In genomic region chr16:91292080-91292479, GRCm38 (mm10) we compare ENCODE assay signal across 26 mouse cellular contexts. TPM values are rescaled to one million over a fixed set of nuclear protein-coding genes. Genes with fewer than 3 reads are reported as not detected.
A peak's percentile ranks its signal among the peaks of the same experiment; 100 is the strongest.
DNase-seq lines count a peak whose midpoint lies in the region; ATAC-seq and TF ChIP-seq lines count a peak whose summit lies in the region.
"Had no signal": no experiment of that assay in that cellular context is flagged by ENCODE, and none has a peak within 500 bp of the region (broad histone marks: within the 10 kb centered on the region; RNA-seq: fewer than 3 reads in every experiment).

No protein-coding gene starts in this region.

- DNase-seq in forebrain, embryonic 11.5 days (ENCODE audit: low spot score): no peak
- DNase-seq in kidney, postnatal 25 days: no peak
- no peak for DNase-seq in liver, postnatal 0 days
- DNase-seq: adrenal gland, adult 8-10 months; adrenal gland, postnatal 25 days; cerebellum, adult 18-20 months; cerebellum, adult 9-10 months; cerebellum, postnatal 14 days; gastrocnemius, postnatal 10 days; gastrocnemius, postnatal 36 days; heart, adult 2 months; heart, postnatal 14 days; heart, postnatal 4 days; kidney, adult 18-20 months had no signal

- no peaks in the 10 kb centered on the region for H3K36me3 ChIP-seq in forebrain, embryonic 11.5 days (ENCODE audit: control insufficient read depth, insufficient read depth, low read length)
- no peaks in the 10 kb centered on the region for H3K36me3 ChIP-seq in forebrain, embryonic 15.5 days
- no peaks in the 10 kb centered on the region for H3K36me3 ChIP-seq in midbrain, embryonic 12.5 days
- no peaks in the 10 kb centered on the region for H3K36me3 ChIP-seq in midbrain, embryonic 16.5 days (ENCODE audit: control insufficient read depth, insufficient read depth, low read length)
- no peaks in the 10 kb centered on the region for H3K36me3 ChIP-seq in embryonic facial prominence, embryonic 15.5 days
- no peaks in the 10 kb centered on the region for H3K36me3 ChIP-seq in liver, postnatal 0 days (replicated peaks; ENCODE audit: insufficient read depth, low read length)
- H3K36me3 ChIP-seq: embryonic facial prominence, embryonic 12.5 days; heart, embryonic 10.5 days; heart, embryonic 13.5 days had no signal

- no peak for TF ChIP-seq CTCF in liver, postnatal 0 days (IDR thresholded peaks at IDR 0.05; ENCODE audit: low read depth)

- H3K4me1 ChIP-seq in forebrain, embryonic 11.5 days (replicated peaks; ENCODE audit: control insufficient read depth, insufficient read depth, low read length): peaks cover 4% of the 10 kb centered on the region; the same call in 1 of the 2 replicates
- H3K4me1 ChIP-seq in forebrain, embryonic 15.5 days: peaks cover 13% of the 10 kb centered on the region
- peaks cover 18% of the 10 kb centered on the region for H3K4me1 ChIP-seq in midbrain, embryonic 12.5 days
- no peaks in the 10 kb centered on the region for H3K4me1 ChIP-seq in midbrain, embryonic 16.5 days (ENCODE audit: control insufficient read depth, insufficient read depth, low read length)
- no peaks in the 10 kb centered on the region for H3K4me1 ChIP-seq in embryonic facial prominence, embryonic 15.5 days
- no peaks in the 10 kb centered on the region for H3K4me1 ChIP-seq in liver, postnatal 0 days (ENCODE audit: insufficient read depth)
- H3K4me1 ChIP-seq: embryonic facial prominence, embryonic 12.5 days; heart, embryonic 10.5 days; heart, embryonic 13.5 days had no signal

- H3K4me2 ChIP-seq in forebrain, embryonic 11.5 days (ENCODE audit: low read depth, low read length, severe bottlenecking): no peak overlapping the region
- H3K4me2 ChIP-seq in forebrain, embryonic 15.5 days (replicated peaks): no peak overlapping the region
- H3K4me2 ChIP-seq in midbrain, embryonic 12.5 days (replicated peaks): no peak overlapping the region
- no peak overlapping the region for H3K4me2 ChIP-seq in midbrain, embryonic 16.5 days (ENCODE audit: low read length)
- H3K4me2 ChIP-seq in embryonic facial prominence, embryonic 15.5 days (replicated peaks): no peak overlapping the region
- no peak overlapping the region for H3K4me2 ChIP-seq in liver, postnatal 0 days (ENCODE audit: low read depth, low read length)
- H3K4me2 ChIP-seq: embryonic facial prominence, embryonic 12.5 days; heart, embryonic 13.5 days; hindbrain, embryonic 14.5 days had no signal

- H3K27ac ChIP-seq in forebrain, embryonic 11.5 days (ENCODE audit: low read depth, low read length): 0 out of 2 replicates have a peak overlapping the region, but pooled peaks have one; percentile 7
- no peak overlapping the region for H3K27ac ChIP-seq in forebrain, embryonic 15.5 days (replicated peaks)
- H3K27ac ChIP-seq in midbrain, embryonic 12.5 days (replicated peaks): 0 out of 2 replicates have a peak overlapping the region, but pooled peaks have one; percentile 25
- H3K27ac ChIP-seq in midbrain, embryonic 16.5 days (ENCODE audit: low read length): no peak overlapping the region
- no peak overlapping the region for H3K27ac ChIP-seq in embryonic facial prominence, embryonic 15.5 days (replicated peaks)
- H3K27ac ChIP-seq in liver, postnatal 0 days (ENCODE audit: low read depth): no peak overlapping the region
- H3K27ac ChIP-seq: embryonic facial prominence, embryonic 12.5 days; heart, adult 2 months; heart, embryonic 10.5 days; heart, embryonic 13.5 days; hindbrain, embryonic 14.5 days; hindbrain, postnatal 0 days had no signal

- no peak overlapping the region for H3K9ac ChIP-seq in forebrain, embryonic 11.5 days (ENCODE audit: low read length)
- no peak overlapping the region for H3K9ac ChIP-seq in forebrain, embryonic 15.5 days (replicated peaks)
- H3K9ac ChIP-seq in midbrain, embryonic 12.5 days (replicated peaks): no peak overlapping the region
- H3K9ac ChIP-seq in midbrain, embryonic 16.5 days (ENCODE audit: low read depth, low read length): no peak overlapping the region
- no peak overlapping the region for H3K9ac ChIP-seq in embryonic facial prominence, embryonic 15.5 days
- no peak overlapping the region for H3K9ac ChIP-seq in liver, postnatal 0 days (replicated peaks)
- H3K9ac ChIP-seq: embryonic facial prominence, embryonic 12.5 days; heart, embryonic 13.5 days; hindbrain, embryonic 14.5 days had no signal

- H3K9me3 ChIP-seq in forebrain, embryonic 11.5 days (ENCODE audit: control insufficient read depth, low read length): no peaks in the 10 kb centered on the region
- no peaks in the 10 kb centered on the region for H3K9me3 ChIP-seq in forebrain, embryonic 15.5 days
- H3K9me3 ChIP-seq in midbrain, embryonic 12.5 days: no peaks in the 10 kb centered on the region
- no peaks in the 10 kb centered on the region for H3K9me3 ChIP-seq in midbrain, embryonic 16.5 days (replicated peaks; ENCODE audit: control insufficient read depth, low read length, poor library complexity, severe bottlenecking)
- no peaks in the 10 kb centered on the region for H3K9me3 ChIP-seq in embryonic facial prominence, embryonic 15.5 days (replicated peaks)
- no peaks in the 10 kb centered on the region for H3K9me3 ChIP-seq in liver, postnatal 0 days (ENCODE audit: low read length)
- H3K9me3 ChIP-seq: embryonic facial prominence, embryonic 12.5 days; heart, embryonic 10.5 days; heart, embryonic 13.5 days had no signal

- no peak overlapping the region for H3K4me3 ChIP-seq in forebrain, embryonic 11.5 days (ENCODE audit: low read depth, low read length)
- H3K4me3 ChIP-seq in forebrain, embryonic 15.5 days: no peak overlapping the region
- no peak overlapping the region for H3K4me3 ChIP-seq in midbrain, embryonic 12.5 days
- H3K4me3 ChIP-seq in midbrain, embryonic 16.5 days (ENCODE audit: low read depth, low read length): no peak overlapping the region
- H3K4me3 ChIP-seq in embryonic facial prominence, embryonic 15.5 days (replicated peaks): no peak overlapping the region
- no peak overlapping the region for H3K4me3 ChIP-seq in liver, postnatal 0 days (ENCODE audit: low read depth, low read length)
- H3K4me3 ChIP-seq: embryonic facial prominence, embryonic 12.5 days; heart, adult 2 months; heart, embryonic 10.5 days; heart, embryonic 13.5 days had no signal

- ATAC-seq in forebrain, embryonic 11.5 days (replicated peaks; ENCODE audit: low FRiP score): no peak
- ATAC-seq in forebrain, embryonic 15.5 days (replicated peaks): no peak
- no peak for ATAC-seq in midbrain, embryonic 12.5 days (ENCODE audit: low FRiP score, low read depth)
- no peak for ATAC-seq in midbrain, embryonic 16.5 days
- peak; percentile 60; the same call in 1 of the 2 replicates for ATAC-seq in embryonic facial prominence, embryonic 15.5 days (ENCODE audit: insufficient number of reproducible peaks, low FRiP score, low TSS enrichment, low read depth)
- ATAC-seq in liver, postnatal 0 days: no peak
- ATAC-seq: activated CD4-positive, CD25-positive, alpha-beta regulatory T cell, adult 4 months; hindbrain, postnatal 0 days; inflammation-experienced regulatory T-cells, adult 6 months; intestine, embryonic 16.5 days had no signal

- 61% methylated on average over 7 of the region's 7 CpGs for WGBS in forebrain, embryonic 11.5 days
- 47% methylated on average over 7 of the region's 7 CpGs for WGBS in forebrain, embryonic 15.5 days
- 60% methylated on average over 7 of the region's 7 CpGs for WGBS in midbrain, embryonic 12.5 days
- WGBS in midbrain, embryonic 16.5 days: 49% methylated on average over 7 of the region's 7 CpGs
- WGBS in embryonic facial prominence, embryonic 15.5 days: 59% methylated on average over 7 of the region's 7 CpGs
- 80% methylated on average over 7 of the region's 7 CpGs for WGBS in liver, postnatal 0 days (ENCODE audit: insufficient replicate concordance)

- TF ChIP-seq EP300 in liver, postnatal 0 days (IDR thresholded peaks at IDR 0.05; ENCODE audit: low read depth): no peak

- H3K27me3 ChIP-seq in forebrain, embryonic 11.5 days (ENCODE audit: control insufficient read depth, insufficient read depth, low read length): peaks cover 17% of the 10 kb centered on the region
- peaks cover 38% of the 10 kb centered on the region for H3K27me3 ChIP-seq in forebrain, embryonic 15.5 days
- peaks cover 63% of the 10 kb centered on the region for H3K27me3 ChIP-seq in midbrain, embryonic 12.5 days
- H3K27me3 ChIP-seq in midbrain, embryonic 16.5 days (ENCODE audit: control insufficient read depth, insufficient read depth, low read depth, low read length): peaks cover 5% of the 10 kb centered on the region; the same call in 1 of the 2 replicates
- H3K27me3 ChIP-seq in embryonic facial prominence, embryonic 15.5 days: peaks cover 10% of the 10 kb centered on the region
- H3K27me3 ChIP-seq in liver, postnatal 0 days (ENCODE audit: insufficient read depth, low read length): no peaks in the 10 kb centered on the region

RNA-seq across cellular contexts. Expression of gene Olig1, which starts 22.5 kb away (rescaled TPM):
- polyA plus RNA-seq in forebrain, embryonic 11.5 days (2014; fragmentation: Nextera tagmentation; extraction: Ambion mirVana): 9.0 and 12.3 TPM in 2 replicates
- polyA plus RNA-seq in forebrain, embryonic 15.5 days (2015; fragmentation: Nextera tagmentation; extraction: Ambion mirVana): 29.6 and 33.4 TPM in 2 replicates
- polyA plus RNA-seq in midbrain, embryonic 12.5 days (2016; fragmentation: Nextera tagmentation; extraction: Ambion mirVana): 2.4 and 5.1 TPM in 2 replicates
- 94.2 and 131 TPM in 2 replicates for polyA plus RNA-seq in midbrain, embryonic 16.5 days (2015; fragmentation: Nextera tagmentation; extraction: Ambion mirVana)
- 3.8 and 6.4 TPM in 2 replicates for polyA plus RNA-seq in embryonic facial prominence, embryonic 15.5 days (2015; fragmentation: Nextera tagmentation; extraction: Ambion mirVana)
- 0.28 and 0.33 TPM in 2 replicates for polyA plus RNA-seq in liver, postnatal 0 days (2015; fragmentation: Nextera tagmentation; extraction: Ambion mirVana)
- polyA plus RNA-seq: activated CD4-positive, CD25-positive, alpha-beta regulatory T cell, adult 4 months; heart, embryonic 13.5 days; inflammation-experienced regulatory T-cells, adult 6 months; intestine, embryonic 16.5 days had no signal

Comparison
In these comparisons a context has a peak if more than half of its experiments do, and no peak if none do; other contexts are left out.
1. H3K27ac ChIP-seq: peak in forebrain, embryonic 11.5 days (single experiment) and midbrain, embryonic 12.5 days (single experiment); none in forebrain, embryonic 15.5 days (single experiment), midbrain, embryonic 16.5 days (single experiment), embryonic facial prominence, embryonic 15.5 days (single experiment) and liver, postnatal 0 days (single experiment).